Mouse (Mus musculus): ENCODE data around the gene Arhgap24.

The Arhgap24 gene

GRCm38 (mm10) chr5:102670731-102671345, 189.6 kb downstream of the Arhgap24 start:
- DNase-seq (ENCODE audit: low spot score in 2 of 2) = no peak

- no peak for DNase-seq (ENCODE audit: low spot score in 2 of 2)
These were observed 194.1 kb downstream of the Arhgap24 start for GRCm38 (mm10) chr5:102675326-102675725.

GRCm38 (mm10) chr5:102677176-102677575, 196.0 kb downstream of the Arhgap24 start:
- no peak for DNase-seq (ENCODE audit: low spot score in 2 of 2)

GRCm38 (mm10) chr5:102687673-102688072, 206.5 kb downstream of the Arhgap24 start:
- DNase-seq (ENCODE audit: low spot score in 2 of 2) = no peak

GRCm38 (mm10) chr5:102692487-102692886, 211.3 kb downstream of the Arhgap24 start:
- DNase-seq (ENCODE audit: low spot score in 2 of 2) = no peak

- DNase-seq (ENCODE audit: low spot score in 2 of 2) = no peak
These were observed 212.0 kb downstream of the Arhgap24 start for GRCm38 (mm10) chr5:102693192-102693591.

- no peak for DNase-seq (ENCODE audit: low spot score in 2 of 2)
These were observed 212.7 kb downstream of the Arhgap24 start for GRCm38 (mm10) chr5:102693871-102694270.

GRCm38 (mm10) chr5:102697784-102698183, 216.6 kb downstream of the Arhgap24 start:
- DNase-seq (ENCODE audit: low spot score in 2 of 2) = no peak

- no peak for DNase-seq (ENCODE audit: low spot score in 2 of 2)
These were observed 217.2 kb downstream of the Arhgap24 start for GRCm38 (mm10) chr5:102698396-102698795.

GRCm38 (mm10) chr5:102698891-102699290, 217.7 kb downstream of the Arhgap24 start:
- no peak for DNase-seq (ENCODE audit: low spot score in 2 of 2)

GRCm38 (mm10) chr5:102702581-102702980, 221.4 kb downstream of the Arhgap24 start:
- DNase-seq (ENCODE audit: low spot score in 2 of 2) = no peak

GRCm38 (mm10) chr5:102703325-102704099, 222.3 kb downstream of the Arhgap24 start:
- peak; percentile 17 to 70 for DNase-seq (ENCODE audit: low spot score in 2 of 2)

- DNase-seq (ENCODE audit: low spot score in 2 of 2) = no peak
These were observed 224.0 kb downstream of the Arhgap24 start for GRCm38 (mm10) chr5:102705170-102705569.

- DNase-seq (ENCODE audit: low spot score in 2 of 2) = no peak
These were observed 229.1 kb downstream of the Arhgap24 start for GRCm38 (mm10) chr5:102710336-102710735.

- DNase-seq (ENCODE audit: low spot score in 2 of 2) = no peak
These were observed 238.3 kb downstream of the Arhgap24 start for GRCm38 (mm10) chr5:102719368-102719972.

GRCm38 (mm10) chr5:102723558-102723957, 242.4 kb downstream of the Arhgap24 start:
- DNase-seq (ENCODE audit: low spot score in 2 of 2) = no peak

- DNase-seq (ENCODE audit: low spot score in 2 of 2) = no peak
These were observed 243.7 kb downstream of the Arhgap24 start for GRCm38 (mm10) chr5:102724813-102725348.

GRCm38 (mm10) chr5:102725365-102725764, 244.2 kb downstream of the Arhgap24 start:
- DNase-seq (ENCODE audit: low spot score in 2 of 2) = no peak

- DNase-seq (ENCODE audit: low spot score in 2 of 2) = no peak
These were observed 245.8 kb downstream of the Arhgap24 start for GRCm38 (mm10) chr5:102726985-102727384.

- DNase-seq (ENCODE audit: low spot score in 2 of 2) = no peak
These were observed 247.3 kb downstream of the Arhgap24 start for GRCm38 (mm10) chr5:102728531-102728930.

GRCm38 (mm10) chr5:102729476-102729875, 248.3 kb downstream of the Arhgap24 start:
- DNase-seq (ENCODE audit: low spot score in 2 of 2) = no peak

GRCm38 (mm10) chr5:102736131-102736530, 254.9 kb downstream of the Arhgap24 start:
- DNase-seq (ENCODE audit: low spot score in 2 of 2) = no peak

All from spleen, postnatal 4 days (tissue).